9 mouse cellular contexts compared by ENCODE assay signal in the genomic region with DNA sequence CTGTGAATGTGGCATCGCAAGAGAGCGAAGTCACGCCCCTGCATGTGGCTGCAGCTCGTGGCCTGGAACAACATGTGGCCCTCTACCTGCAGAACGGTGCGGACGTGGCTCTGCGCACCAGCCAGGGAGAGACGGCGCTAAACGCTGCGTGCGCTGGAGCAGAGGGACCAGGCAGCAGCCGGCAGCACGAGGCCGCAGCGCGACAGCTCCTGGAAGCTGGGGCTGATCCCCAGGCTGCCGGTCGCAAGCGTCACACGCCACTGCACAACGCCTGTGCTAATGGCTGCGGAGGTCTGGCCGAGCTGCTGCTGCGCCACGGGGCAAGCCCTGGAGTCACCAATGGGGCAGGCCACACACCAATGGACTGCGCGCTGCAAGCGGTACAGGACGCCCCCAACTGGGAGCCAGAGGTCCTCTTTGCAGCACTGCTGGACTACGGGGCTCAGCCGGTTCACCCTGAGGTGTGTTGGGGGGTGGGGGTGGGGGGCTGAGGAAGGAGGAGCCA. TPM values are rescaled to one million over a fixed set of nuclear protein-coding genes. Genes with fewer than 3 reads are reported as not detected.
A peak's percentile ranks its signal among the peaks of the same experiment; 100 is the strongest.
DNase-seq lines count a peak whose midpoint lies in the region; ATAC-seq lines count a peak whose summit lies in the region.
"Had no signal": no experiment of that assay in that cellular context is flagged by ENCODE, and none has a peak within 500 bp of the region (broad histone marks: within the 10 kb centered on the region; RNA-seq: fewer than 3 reads in every experiment).

No protein-coding gene starts in this region.

- ATAC-seq in frontal cortex, adult (ENCODE audit: low TSS enrichment) = peak; percentile 52; the same call in 1 of the 2 replicates
- ATAC-seq in common myeloid progenitor, adult 5-6 weeks (replicated peaks; ENCODE audit: low read depth, poor library complexity, severe bottlenecking) = peak; percentile 75
- peak; percentile 67 for ATAC-seq in liver, embryonic 12.5 days

- H3K36me3 ChIP-seq in hindbrain, embryonic 10.5 days = no peaks in the 10 kb centered on the region
- no peaks in the 10 kb centered on the region for H3K36me3 ChIP-seq in liver, embryonic 12.5 days

- no peaks in the 10 kb centered on the region for H3K9me3 ChIP-seq in hindbrain, embryonic 10.5 days
- no peaks in the 10 kb centered on the region for H3K9me3 ChIP-seq in liver, embryonic 12.5 days (replicated peaks)

- H3K9ac ChIP-seq in liver, embryonic 12.5 days = peak overlapping the region; percentile 66

- DNase-seq in frontal cortex, postnatal 25 days (ENCODE audit: low spot score in 2 of 2) = no peak
- DNase-seq in A20 (ENCODE audit: low read depth, low spot score) = peak; percentile 59
- DNase-seq in hindbrain, embryonic 10.5 days (ENCODE audit: low spot score) = peak; percentile 74
- DNase-seq in retina, embryonic 14.5 days (ENCODE audit: low spot score) = peak; percentile 71
- no peak for DNase-seq in spleen, adult 18-20 months

- H3K4me3 ChIP-seq in hindbrain, embryonic 10.5 days = peak overlapping the region; percentile 56
- H3K4me3 ChIP-seq in liver, embryonic 12.5 days = peak overlapping the region; percentile 37

- H3K27me3 ChIP-seq in hindbrain, embryonic 10.5 days (ENCODE audit: insufficient read depth, poor library complexity, severe bottlenecking) = peaks cover 43% of the 10 kb centered on the region
- peaks cover 16% of the 10 kb centered on the region for H3K27me3 ChIP-seq in liver, embryonic 12.5 days (replicated peaks)

- peaks cover 20% of the 10 kb centered on the region for H3K4me1 ChIP-seq in hindbrain, embryonic 10.5 days (replicated peaks)
- peaks cover 12% of the 10 kb centered on the region for H3K4me1 ChIP-seq in liver, embryonic 12.5 days

- peak overlapping the region; percentile 79 for H3K27ac ChIP-seq in hindbrain, embryonic 10.5 days
- H3K27ac ChIP-seq in liver, embryonic 12.5 days = no peak overlapping the region
- H3K27ac ChIP-seq: macrophage had no signal

- peak overlapping the region; percentile 68 for H3K4me2 ChIP-seq in liver, embryonic 12.5 days

- WGBS in hindbrain, embryonic 10.5 days = 1% methylated on average over 33 of the region's 33 CpGs
- WGBS in liver, embryonic 12.5 days (ENCODE audit: insufficient replicate concordance) = 3% methylated on average over 33 of the region's 33 CpGs

RNA-seq across cellular contexts. Expression of a gene that starts 7.9 kb away (rescaled TPM):
- total RNA-seq in common myeloid progenitor, adult 5-6 weeks (2017) = 0.18 and 1.5 TPM in 2 replicates
- polyA plus RNA-seq in hindbrain, embryonic 10.5 days (2016; fragmentation: Nextera tagmentation; extraction: Ambion mirVana) = 0.08 TPM in 1 of 2 replicates, not detected in the other
- 0.05 TPM in 1 of 2 replicates, not detected in the other for polyA plus RNA-seq in liver, embryonic 12.5 days (2016; fragmentation: Nextera tagmentation; extraction: Ambion mirVana)
- polyA plus RNA-seq: macrophage had no signal

RNA-seq across cellular contexts. Expression of a gene that starts 8.3 kb away (rescaled TPM):
- 24.4 and 27.5 TPM in 2 replicates for total RNA-seq in common myeloid progenitor, adult 5-6 weeks (2017)
- polyA plus RNA-seq in hindbrain, embryonic 10.5 days (2016; fragmentation: Nextera tagmentation; extraction: Ambion mirVana) = 52.3 and 69.6 TPM in 2 replicates
- polyA plus RNA-seq in liver, embryonic 12.5 days (2016; fragmentation: Nextera tagmentation; extraction: Ambion mirVana) = 28.4 and 28.9 TPM in 2 replicates

RNA-seq across cellular contexts. Expression of a gene that starts 20.0 kb away (rescaled TPM):
- 19.4 and 30.4 TPM in 2 replicates for total RNA-seq in common myeloid progenitor, adult 5-6 weeks (2017)
- polyA plus RNA-seq in hindbrain, embryonic 10.5 days (2016; fragmentation: Nextera tagmentation; extraction: Ambion mirVana) = 16.8 and 18.7 TPM in 2 replicates
- polyA plus RNA-seq in liver, embryonic 12.5 days (2016; fragmentation: Nextera tagmentation; extraction: Ambion mirVana) = 7.3 and 7.5 TPM in 2 replicates

RNA-seq across cellular contexts. Expression of a gene that starts 27.8 kb away (rescaled TPM):
- total RNA-seq in common myeloid progenitor, adult 5-6 weeks (2017) = 4.8 and 5.3 TPM in 2 replicates
- 20.9 and 28.3 TPM in 2 replicates for polyA plus RNA-seq in hindbrain, embryonic 10.5 days (2016; fragmentation: Nextera tagmentation; extraction: Ambion mirVana)
- polyA plus RNA-seq in liver, embryonic 12.5 days (2016; fragmentation: Nextera tagmentation; extraction: Ambion mirVana) = 19.5 and 19.7 TPM in 2 replicates

RNA-seq across cellular contexts. Expression of a gene that starts 43.1 kb away (rescaled TPM):
- 173 and 184 TPM in 2 replicates for total RNA-seq in common myeloid progenitor, adult 5-6 weeks (2017)
- 82.6 and 91.7 TPM in 2 replicates for polyA plus RNA-seq in hindbrain, embryonic 10.5 days (2016; fragmentation: Nextera tagmentation; extraction: Ambion mirVana)
- polyA plus RNA-seq in liver, embryonic 12.5 days (2016; fragmentation: Nextera tagmentation; extraction: Ambion mirVana) = 97.2 and 98.8 TPM in 2 replicates

Comparison
In these comparisons a context has a peak if more than half of its experiments do, and no peak if none do; other contexts are left out.
1. DNase-seq: peak in A20 (single experiment), hindbrain, embryonic 10.5 days (single experiment) and retina, embryonic 14.5 days (single experiment); none in frontal cortex, postnatal 25 days (0 of 2) and spleen, adult 18-20 months (0 of 2).
2. Peak in every context shown above with its lines, with median percentiles within 50 percentile points of each other: ATAC-seq.